Mouse (Mus musculus) retina, embryonic 14.5 days (tissue): ENCODE measurements around the gene Hspbp1.

ENCODE experiments used
- DNase-seq: peaks from one replicate; pipeline ENCODE4 v3.0.0-alpha.2; 2015; ENCODE audit warnings: low spot score

The Hspbp1 gene

DNA sequence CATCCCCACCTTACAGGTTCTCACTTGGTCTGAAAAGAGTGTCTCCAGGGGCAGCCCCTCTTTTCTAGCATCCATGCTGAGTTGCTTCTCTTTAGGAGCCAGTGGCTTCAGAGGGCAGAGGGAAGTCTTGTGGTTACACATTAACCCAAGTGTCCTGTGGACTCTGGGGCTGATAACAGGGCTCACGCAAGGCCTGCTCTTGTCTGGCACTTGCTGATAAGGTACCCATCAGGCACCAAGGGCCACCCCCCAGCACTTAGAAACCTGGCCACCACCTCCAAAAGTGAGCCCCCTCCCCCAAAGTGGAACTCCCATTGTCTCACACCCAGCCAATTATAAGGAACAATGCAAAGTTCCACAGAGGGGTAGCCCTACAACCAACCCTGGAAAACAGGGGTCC is 54.7 kb downstream of the Hspbp1 start:
- DNase-seq: no peak

DNA sequence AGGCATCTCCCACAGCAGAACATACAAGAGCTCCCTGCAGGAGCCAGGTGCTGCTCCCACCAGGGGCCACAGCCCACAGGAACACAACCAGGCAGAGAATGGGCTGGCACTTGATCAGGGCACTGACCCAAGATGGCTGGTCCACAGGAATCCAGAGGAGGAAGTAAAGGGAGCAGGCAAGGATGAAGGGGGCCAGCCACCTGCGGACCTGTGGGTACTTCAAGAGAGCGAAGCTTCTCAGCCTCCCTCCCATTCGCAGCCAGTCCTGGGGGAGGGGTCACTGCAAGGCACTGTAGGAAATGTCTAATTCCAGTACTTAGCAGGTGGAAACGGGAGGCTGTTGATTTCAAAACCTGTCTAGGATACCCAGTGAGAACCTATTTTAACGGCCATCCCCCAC is 55.3 kb downstream of the Hspbp1 start:
- no peak for DNase-seq

DNA sequence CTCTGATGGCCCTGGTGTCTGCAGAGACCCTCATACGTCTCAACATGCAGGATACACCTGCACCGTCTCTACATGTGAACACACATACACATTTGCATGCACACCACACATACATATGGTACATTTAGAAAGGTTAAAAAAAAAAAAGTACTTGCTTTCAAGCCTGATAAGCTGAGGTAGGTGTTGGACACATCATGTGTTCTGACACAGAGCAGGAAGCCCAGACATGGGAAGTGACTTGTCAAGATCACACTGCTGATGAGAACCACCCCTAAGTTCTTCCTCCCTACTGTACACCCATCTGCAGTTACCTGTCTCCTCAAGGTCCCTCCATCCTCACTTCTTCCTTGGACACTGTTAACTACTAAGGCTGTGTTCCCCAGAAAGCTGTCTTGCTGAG is 58.9 kb downstream of the Hspbp1 start:
- DNase-seq: no peak

DNA sequence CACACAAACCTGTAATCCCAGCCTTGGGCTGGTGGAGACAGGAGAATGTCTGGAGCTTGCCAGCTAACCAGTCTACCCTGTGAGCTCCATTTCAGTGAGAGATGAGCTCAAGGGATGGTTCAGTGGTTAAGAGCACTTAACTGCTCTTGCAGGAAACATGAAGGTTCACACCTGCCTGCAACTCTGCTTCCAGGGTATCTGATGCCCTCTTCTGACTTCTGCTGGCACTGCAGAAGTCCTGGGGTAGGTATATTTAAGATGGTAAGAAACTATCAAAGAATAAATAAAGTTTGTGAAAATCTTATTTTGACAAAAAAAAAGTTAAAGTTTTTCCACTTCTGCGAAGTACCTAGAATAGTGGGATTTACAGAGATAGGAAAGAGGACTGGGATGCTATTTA is 60.5 kb downstream of the Hspbp1 start:
- no peak for DNase-seq

DNA sequence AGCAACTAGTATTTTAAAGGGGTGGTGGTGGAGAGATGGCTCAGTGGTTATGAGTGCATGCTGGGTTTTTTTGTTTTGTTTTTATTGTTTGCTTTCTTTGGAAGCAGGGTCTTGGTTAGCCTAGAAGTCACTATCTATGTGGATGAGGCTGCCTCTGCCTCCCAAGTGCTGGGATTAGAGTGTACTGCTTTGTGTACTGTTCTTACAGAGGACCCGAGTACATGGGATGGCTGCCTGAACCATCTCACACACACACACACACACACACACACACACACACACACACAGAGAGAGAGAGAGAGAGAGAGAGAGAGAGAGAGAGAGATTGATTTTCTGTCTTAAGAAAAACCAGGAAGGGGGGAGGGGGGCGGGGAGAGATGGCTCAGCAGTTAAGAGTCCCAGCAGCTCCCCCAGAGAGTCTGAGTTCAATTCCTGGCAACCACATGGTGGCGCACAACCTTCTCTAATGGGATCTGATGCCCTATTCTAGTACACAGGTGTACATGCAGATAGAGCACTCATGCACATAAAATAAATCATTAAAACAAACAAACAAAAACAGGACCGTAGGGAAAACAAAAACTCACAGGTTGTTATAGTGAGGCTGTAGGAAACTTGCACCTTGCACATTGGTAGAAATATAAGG is 61.2 kb downstream of the Hspbp1 start:
- DNase-seq: peak; percentile 77

DNA sequence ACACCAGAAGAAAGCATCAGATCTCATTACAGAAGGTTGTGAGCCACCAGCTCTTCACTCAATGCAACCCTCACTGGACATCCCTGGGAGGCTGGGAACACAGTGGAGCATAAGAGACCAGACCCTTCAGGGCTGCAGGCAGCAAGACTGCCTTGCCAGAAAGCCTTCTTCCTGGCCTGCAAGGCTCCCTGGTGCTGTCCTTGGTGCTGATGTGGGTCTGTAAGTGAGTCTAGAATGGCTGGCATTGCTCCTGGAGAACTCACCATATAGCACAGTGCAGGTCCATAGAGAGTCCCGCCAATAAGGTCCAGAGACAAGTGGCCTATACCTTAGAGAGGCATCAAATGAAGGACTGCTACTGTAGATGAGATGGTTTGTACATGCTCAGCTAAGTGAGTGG is 64.9 kb downstream of the Hspbp1 start:
- DNase-seq: peak; percentile 38

DNA sequence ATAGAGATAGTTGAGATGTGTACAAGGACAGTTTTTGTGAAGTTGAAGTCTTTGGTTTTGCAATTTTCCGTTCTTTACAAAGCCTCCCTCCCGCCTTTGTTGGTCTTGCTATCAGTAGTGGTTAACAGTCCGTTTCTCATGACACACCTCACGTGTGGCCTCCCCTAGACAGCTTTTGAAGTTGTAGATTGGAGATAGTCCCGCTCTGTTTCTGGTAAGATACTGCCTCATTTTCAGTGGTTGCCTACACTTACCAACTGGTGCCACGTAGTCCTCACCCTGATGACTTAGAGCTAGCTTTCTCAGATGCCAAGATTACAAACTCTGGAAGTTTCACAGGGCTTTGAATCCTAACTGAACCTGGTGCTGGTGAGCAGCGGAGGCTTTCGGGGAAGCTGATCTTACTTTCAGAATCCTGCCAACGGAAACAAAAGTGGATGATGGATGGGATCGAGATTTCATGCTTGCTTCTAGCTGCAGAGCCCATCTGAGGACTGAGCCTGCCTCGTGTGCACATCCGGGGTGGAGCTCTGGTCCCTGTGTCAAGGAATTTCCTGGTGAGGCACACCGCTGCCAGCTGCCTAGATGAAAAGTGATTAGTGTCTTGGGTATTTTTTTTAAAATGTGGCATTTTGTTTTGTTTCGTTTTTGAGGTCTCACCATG is 71.0 kb downstream of the Hspbp1 start:
- DNase-seq: no peak

DNA sequence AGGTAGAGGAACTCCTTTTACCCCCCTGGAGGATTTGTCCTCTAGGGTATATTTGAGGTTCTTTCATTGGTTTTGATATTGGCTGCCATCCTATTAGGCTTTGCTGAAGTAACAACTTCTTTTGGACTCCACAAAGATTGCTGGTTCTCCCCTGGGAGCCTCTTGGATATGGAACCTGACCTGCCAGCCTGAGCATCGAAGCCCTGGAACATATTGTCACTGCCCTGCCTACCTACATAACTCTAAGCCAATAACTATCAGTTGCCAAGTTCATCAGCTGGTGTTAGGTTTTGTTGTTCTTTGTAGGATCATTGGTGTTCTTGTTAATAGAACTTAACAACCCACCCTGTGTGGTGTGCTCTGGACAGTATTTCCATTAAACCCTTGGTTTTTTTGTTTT is 71.9 kb downstream of the Hspbp1 start:
- DNase-seq: no peak

DNA sequence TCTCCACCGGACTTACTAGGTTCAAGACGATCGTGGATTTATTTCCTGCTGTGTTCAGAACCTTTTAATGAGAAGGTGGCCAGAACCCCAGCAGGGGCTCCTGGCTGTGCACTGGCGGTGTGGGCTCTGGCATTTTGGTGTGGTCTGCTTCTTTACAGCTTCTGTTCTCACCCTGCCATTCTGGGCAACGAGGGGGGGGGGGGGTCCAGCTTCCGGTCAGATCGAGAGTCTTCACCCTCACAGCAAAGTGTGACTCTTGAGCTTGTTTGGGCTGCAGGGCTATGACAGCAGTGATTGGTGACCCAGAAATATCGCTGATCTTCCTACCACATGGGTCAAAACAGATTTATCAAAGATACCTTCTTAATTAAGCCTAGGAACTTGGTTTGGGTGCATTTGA is 72.5 kb downstream of the Hspbp1 start:
- no peak for DNase-seq

DNA sequence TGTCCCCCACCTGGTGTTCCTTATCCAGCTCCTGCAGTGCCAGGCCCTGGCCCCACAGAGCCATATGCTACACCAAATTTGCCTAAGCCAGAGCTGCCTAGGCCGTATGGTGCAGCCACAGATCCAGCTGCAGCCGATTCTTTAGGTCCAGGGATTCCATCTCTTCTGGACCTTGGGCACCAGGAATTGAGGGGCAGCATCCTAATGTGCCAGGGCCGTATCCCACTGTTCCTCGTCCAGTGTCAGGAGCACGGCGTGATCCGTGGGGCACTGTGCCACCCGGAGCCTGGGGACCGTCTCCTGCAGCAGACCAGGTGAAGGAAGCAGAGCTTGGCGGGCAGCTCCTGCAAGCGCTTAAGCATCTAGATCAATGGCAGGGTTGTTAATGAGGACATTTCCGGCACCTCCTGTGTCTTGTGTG is 72.9 kb downstream of the Hspbp1 start:
- DNase-seq: no peak

DNA sequence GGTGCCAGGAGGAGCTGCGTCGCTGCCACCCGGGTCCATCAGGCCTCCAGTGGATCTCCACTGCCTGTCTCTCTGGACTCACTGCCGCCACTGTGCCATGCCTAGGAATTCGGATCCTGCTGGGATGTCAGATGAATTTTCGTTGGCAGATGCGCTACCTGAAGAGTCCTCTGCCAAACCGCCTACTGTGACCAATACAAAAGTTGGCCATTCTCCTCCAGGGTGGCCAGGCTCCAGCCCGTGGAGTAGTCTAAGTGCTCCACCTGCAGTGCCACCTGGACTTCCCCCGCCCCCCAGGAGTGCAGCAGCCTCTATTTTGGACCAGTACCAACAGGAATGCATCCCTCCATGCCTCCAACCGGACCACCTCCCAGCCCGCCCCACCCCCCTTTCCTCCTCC is 73.4 kb downstream of the Hspbp1 start:
- no peak for DNase-seq
